Mouse (Mus musculus) layer of hippocampus, adult 2 months (tissue): Measurements from ENCODE around the gene Sh3gl2. TPM values are rescaled to one million over a fixed set of nuclear protein-coding genes. Genes with fewer than 3 reads are reported as not detected.

Experiments used
- DNase-seq, 2 experiments: peaks; one replicate each; pipeline ENCODE4 v3.0.0; 2022; ENCODE audit warnings: low spot score in 2 of 2
- H3K27ac ChIP-seq: fragments of 200-600 bp; 2 replicates; pipeline ENCODE4 v1.8.1; 2022
- H3K4me3 ChIP-seq: fragments of 200-600 bp; 2 replicates; pipeline ENCODE4 v1.8.1; 2022; ENCODE audit warnings: mild to moderate bottlenecking
- CTCF ChIP-seq: fragments of 200-600 bp; conservative IDR thresholded peaks from 2 replicates; pipeline ENCODE4 v1.8.1; 2022; ENCODE audit warnings: antibody characterized with exemption, mild to moderate bottlenecking, moderate library complexity
- total RNA-seq, 2 experiments: library from RNA; stranded (reverse); gene quantifications; 2 replicates each; pipeline ENCODE4 v1.2.3; 2021

The Sh3gl2 gene
- total RNA-seq, 2 experiments from 2014 or later = 285 to 321 TPM

GRCm38 (mm10) chr4:85619261-85619660 lies 414.3 kb downstream of the Sh3gl2 start:
- no peak for DNase-seq
- Histone ChIP-seq H3K27ac (no peak overlapping the region), H3K4me3 (no peak overlapping the region)
- no peak for TF ChIP-seq CTCF

DNA sequence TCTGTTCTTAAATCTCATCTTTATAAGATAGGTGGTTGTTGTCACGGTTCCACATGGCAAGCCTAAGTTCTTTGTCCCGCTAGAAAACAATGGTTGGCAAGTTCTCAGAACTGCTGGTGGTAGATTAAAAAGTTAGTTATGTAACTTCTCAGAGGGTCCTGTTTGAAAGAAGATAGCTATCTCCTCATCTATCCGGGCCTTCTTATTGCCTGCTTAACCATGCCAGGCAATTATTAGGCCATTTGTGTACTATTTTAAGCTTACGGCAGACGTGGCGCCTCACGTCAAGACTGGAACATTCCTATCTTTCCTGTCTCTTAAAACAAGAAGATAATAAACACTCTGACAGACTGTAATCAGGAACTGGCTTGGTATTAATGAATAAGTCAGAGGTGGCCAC lies 424.5 kb downstream of the Sh3gl2 start:
- Histone ChIP-seq H3K27ac (no peak overlapping the region), H3K4me3 (no peak overlapping the region)
- DNase-seq = no peak
- no peak for TF ChIP-seq CTCF

DNA sequence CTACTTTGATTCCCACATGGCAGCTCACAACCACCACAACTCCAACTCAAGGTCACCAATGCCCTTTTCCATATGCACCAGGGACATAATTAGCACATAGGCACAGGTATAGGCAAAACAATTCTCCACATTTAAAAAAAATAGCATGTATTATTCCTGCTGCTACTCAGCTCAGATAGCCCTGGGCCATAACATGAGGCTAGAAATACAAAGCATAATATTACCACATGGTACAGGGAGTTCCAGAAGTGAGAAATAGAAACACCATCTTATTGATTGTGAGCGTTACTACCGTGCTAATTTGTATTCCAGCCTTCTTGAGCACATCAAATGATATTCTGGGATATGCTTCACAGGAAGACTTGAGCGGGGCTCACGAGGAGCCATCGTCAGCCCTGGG lies 464.3 kb downstream of the Sh3gl2 start:
- TF ChIP-seq CTCF = no peak
- DNase-seq = no peak
- Histone ChIP-seq H3K4me3 (no peak overlapping the region), H3K27ac (no peak overlapping the region)

- Histone ChIP-seq H3K27ac (no peak overlapping the region), H3K4me3 (no peak overlapping the region)
- no peak for DNase-seq
- TF ChIP-seq CTCF = no peak
Observed at GRCm38 (mm10) chr4:85669735-85670134, 464.8 kb downstream of the Sh3gl2 start.

DNA sequence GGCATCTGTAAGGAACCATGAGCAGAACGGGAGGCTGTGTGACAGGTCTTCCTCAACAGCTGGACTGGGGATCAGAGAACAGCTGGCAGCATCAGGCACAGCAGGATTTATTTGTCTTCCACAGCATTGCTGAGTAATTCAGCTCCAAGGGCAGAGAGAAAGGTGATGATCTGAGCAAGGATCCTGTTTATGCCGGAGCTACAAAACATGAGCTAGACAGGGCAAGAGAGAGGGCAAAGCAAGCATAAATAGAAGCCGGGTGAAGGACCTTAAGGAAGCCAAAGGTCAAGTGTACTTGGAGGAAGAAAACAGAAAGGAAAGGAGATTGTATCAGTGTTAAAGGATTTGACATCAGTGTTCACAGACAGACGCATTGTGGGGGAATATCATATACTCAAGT lies 467.4 kb downstream of the Sh3gl2 start:
- no peak for DNase-seq
- no peak for TF ChIP-seq CTCF
- no peak overlapping the region for H3K27ac ChIP-seq
- H3K4me3 ChIP-seq = no peak overlapping the region

DNA sequence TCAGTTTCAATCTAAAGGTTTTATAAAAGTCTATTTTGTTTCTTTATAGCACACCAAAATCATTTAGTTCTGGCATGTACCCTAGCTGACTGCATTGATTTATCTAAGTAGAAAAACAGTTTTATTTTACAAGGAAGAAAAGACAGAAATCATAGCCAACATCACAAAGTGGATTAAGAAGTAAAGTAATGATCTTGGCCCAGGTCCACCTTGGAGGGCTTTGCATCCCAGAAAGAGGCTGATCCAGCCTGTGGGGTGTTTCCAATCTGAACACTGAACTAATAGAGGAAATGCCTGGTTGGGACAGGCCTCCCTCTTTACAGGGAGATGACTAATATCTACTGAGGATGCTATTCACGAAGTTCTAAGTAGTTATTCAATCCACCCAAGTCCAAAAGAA lies 472.7 kb downstream of the Sh3gl2 start:
- Histone ChIP-seq H3K4me3 (no peak overlapping the region), H3K27ac (no peak overlapping the region)
- DNase-seq = no peak
- TF ChIP-seq CTCF = no peak

DNA sequence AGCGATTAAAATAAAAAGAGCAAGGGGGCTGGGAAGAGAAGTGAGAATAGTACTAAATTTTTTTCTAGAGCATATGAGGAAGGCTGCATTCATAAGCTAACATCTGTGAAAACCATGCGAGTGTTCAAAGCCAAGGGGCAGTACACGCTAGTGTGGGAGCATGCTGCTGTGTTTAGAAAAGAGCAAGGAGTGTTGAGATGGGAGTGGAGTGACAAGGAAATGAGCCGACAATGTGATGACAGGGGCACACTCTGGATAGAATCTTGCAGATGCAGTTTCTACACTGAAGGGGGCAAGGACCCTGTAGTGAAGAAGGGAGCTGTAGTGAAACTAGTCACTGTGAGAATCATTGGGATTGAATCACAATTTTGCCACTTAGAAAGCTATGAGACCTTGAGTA lies 481.2 kb downstream of the Sh3gl2 start:
- H3K4me3 ChIP-seq = no peak overlapping the region
- no peak for TF ChIP-seq CTCF
- no peak overlapping the region for H3K27ac ChIP-seq
- no peak for DNase-seq
